Mouse (Mus musculus) liver, embryonic 12.5 days (tissue): ENCODE data around the gene Ifi206. TPM values are rescaled to one million over a fixed set of nuclear protein-coding genes. Genes with fewer than 3 reads are reported as not detected.

ENCODE experiments used
- microRNA-seq: library from miRNA; unstranded; fragments of <30 nt; microRNA quantifications from one replicate; pipeline ENCODE4, GENCODE M21; 2017
- polyA plus RNA-seq: library from polyadenylated mRNA; unstranded; fragments of >200 nt; fragmentation: Nextera tagmentation; extraction: Ambion mirVana; gene quantifications from 2 replicates; pipeline ENCODE4 v1.2.1, GENCODE M21; 2016

The Ifi206 gene
- polyA plus RNA-seq, 1 experiment from 2014 or later: 0.35 TPM

Small RNAs within 50 kb of the gene (microRNA-seq; reads per million reads assigned to microRNA genes)
- not detected for gene Gm44481

Other genes with a start within 250 kb of the Ifi206 start
- not detected in 2 replicates for gene Olfr418, start 225.0 kb downstream of the Ifi206 start, polyA plus RNA-seq
- gene Mptx2, start 213.3 kb downstream of the Ifi206 start, polyA plus RNA-seq: not detected in 2 replicates
- 54.2 and 56.5 TPM in 2 replicates for gene Ackr1, start 157.3 kb downstream of the Ifi206 start, polyA plus RNA-seq
- gene Aim2, start 140.2 kb downstream of the Ifi206 start, polyA plus RNA-seq: 2.8 and 4.0 TPM in 2 replicates
- gene Cadm3, start 123.3 kb downstream of the Ifi206 start, polyA plus RNA-seq: 1.1 and 1.3 TPM in 2 replicates
- not detected in 2 replicates for gene Ifi214, start 44.9 kb upstream of the Ifi206 start, polyA plus RNA-seq
- not detected in 2 replicates for gene Ifi213, start 108.2 kb upstream of the Ifi206 start, polyA plus RNA-seq
- 0.19 and 0.35 TPM in 2 replicates for gene Ifi209, start 139.9 kb upstream of the Ifi206 start, polyA plus RNA-seq
- gene Ifi208, start 182.6 kb upstream of the Ifi206 start, polyA plus RNA-seq: 0.10 TPM in 1 of 2 replicates, not detected in the other